Mouse (Mus musculus) skeletal muscle tissue, adult 2 months (tissue): ENCODE results near the gene Ltbr.
"Not testable (repeated sequence)": the region's sequence is repeated elsewhere in the genome, so short reads cannot be mapped to it uniquely, and the experiment has no call there.

Experiments used
- DNase-seq: peaks from one replicate; pipeline ENCODE4 v3.0.0-alpha.2; 2012; ENCODE audit warnings: low read depth, low spot score

Ltbr gene

GRCm38 (mm10) chr6:125312581-125313355, 917 bp downstream of the Ltbr start:
- no peak for DNase-seq

- no peak for DNase-seq
Measured at GRCm38 (mm10) chr6:125312171-125312570, 1.5 kb downstream of the Ltbr start.

GRCm38 (mm10) chr6:125309406-125309805, 4.3 kb downstream of the Ltbr start:
- no peak for DNase-seq

- DNase-seq: no peak
Measured at GRCm38 (mm10) chr6:125308921-125309320, 4.8 kb downstream of the Ltbr start.

- DNase-seq: no peak
Measured at GRCm38 (mm10) chr6:125307091-125307490, 6.6 kb downstream of the Ltbr start.

- DNase-seq: no peak
Measured at GRCm38 (mm10) chr6:125305465-125305864, 8.2 kb downstream of the Ltbr start.

- not testable (repeated sequence) for DNase-seq
Measured at GRCm38 (mm10) chr6:125304408-125304807, 9.3 kb downstream of the Ltbr start.

- no peak for DNase-seq
Measured at GRCm38 (mm10) chr6:125303242-125303641, 10.4 kb downstream of the Ltbr start.

- no peak for DNase-seq
Measured at GRCm38 (mm10) chr6:125302231-125302982, 11.3 kb downstream of the Ltbr start.

- DNase-seq: no peak
Measured at GRCm38 (mm10) chr6:125300982-125301381, 12.7 kb downstream of the Ltbr start.

GRCm38 (mm10) chr6:125297149-125297820, 16.4 kb downstream of the Ltbr start:
- DNase-seq: no peak

- DNase-seq: no peak
Measured at GRCm38 (mm10) chr6:125294049-125294448, 19.6 kb downstream of the Ltbr start.

GRCm38 (mm10) chr6:125292256-125292655, 21.4 kb downstream of the Ltbr start:
- DNase-seq: no peak

- no peak for DNase-seq
Measured at GRCm38 (mm10) chr6:125291329-125291728, 22.4 kb downstream of the Ltbr start.

- no peak for DNase-seq
Measured at GRCm38 (mm10) chr6:125288730-125289129, 25.0 kb downstream of the Ltbr start.

- no peak for DNase-seq
Measured at GRCm38 (mm10) chr6:125286944-125287343, 26.7 kb downstream of the Ltbr start.

GRCm38 (mm10) chr6:125285890-125286289, 27.8 kb downstream of the Ltbr start, which contains the start of gene Tuba3a:
Gene Tuba3a (minus strand): TSS chr6:125286042.
- DNase-seq: no peak

- no peak for DNase-seq
Measured at GRCm38 (mm10) chr6:125284751-125285150, 28.9 kb downstream of the Ltbr start.

GRCm38 (mm10) chr6:125284250-125284649, 29.4 kb downstream of the Ltbr start:
- DNase-seq: no peak

- DNase-seq: not testable (repeated sequence)
Measured at GRCm38 (mm10) chr6:125282721-125283120, 31.0 kb downstream of the Ltbr start.

- DNase-seq: no peak
Measured at GRCm38 (mm10) chr6:125279729-125280128, 34.0 kb downstream of the Ltbr start.
